Mouse (Mus musculus) hindbrain, embryonic 15.5 days (tissue): ENCODE measurements at regions not wholly inside any gene's neighbourhood (a gene's known extent, or its start where the extent isn't known, plus 50 kb on each side); places are given as distances from the start of the nearest gene placed in this dataset.

ENCODE experiments used
- ATAC-seq: fragments of 200-750 bp; cut with Nextera tagmentation; 2 replicates; pipeline ENCODE4 v1.8.0; 2017; ENCODE audit warnings: low read depth, moderate number of reproducible peaks, moderate TSS enrichment; ENCODE audit not compliant: low FRiP score
- H3K27ac ChIP-seq: fragments of 300-500 bp; sonication (generic); replicated peaks from 2 replicates; pipeline ENCODE4 v1.5.1; 2015; ENCODE audit warnings: mild to moderate bottlenecking, inconsistent platforms
- H3K27me3 ChIP-seq: fragments of 300-500 bp; sonication (generic); 2 replicates; pipeline ENCODE4 v1.6.1; 2015; ENCODE audit warnings: control low read depth, inconsistent platforms
- H3K36me3 ChIP-seq: fragments of 300-500 bp; sonication (generic); 2 replicates; pipeline ENCODE4 v1.6.1; 2015; ENCODE audit warnings: control low read depth, inconsistent platforms
- H3K4me1 ChIP-seq: fragments of 300-500 bp; sonication (generic); replicated peaks from 2 replicates; pipeline ENCODE4 v1.6.1; 2015; ENCODE audit warnings: control low read depth, inconsistent platforms
- H3K4me2 ChIP-seq: fragments of 300-500 bp; sonication (generic); 2 replicates; pipeline ENCODE4 v1.6.1; 2015; ENCODE audit warnings: moderate library complexity, mild to moderate bottlenecking, inconsistent platforms
- H3K4me3 ChIP-seq: fragments of 300-500 bp; sonication (generic); 2 replicates; pipeline ENCODE4 v1.5.1; 2015; ENCODE audit warnings: mild to moderate bottlenecking, inconsistent platforms
- H3K9ac ChIP-seq: fragments of 300-500 bp; sonication (generic); 2 replicates; pipeline ENCODE4 v1.6.1; 2015; ENCODE audit warnings: inconsistent platforms
- H3K9me3 ChIP-seq: fragments of 300-500 bp; sonication (generic); 2 replicates; pipeline ENCODE4 v1.6.1; 2016; ENCODE audit warnings: control low read depth, inconsistent platforms
- WGBS: fragments of 180-500 bp; shearing (Covaris S2); methylation state at CpG from one replicate; pipeline ENCODE4 v1.1.7; 2015; 5-methylcytosine and 5-hydroxymethylcytosine counted together

- 98% methylated on average over 1 of the region's 1 CpGs for WGBS
- no peak for ATAC-seq
- no peaks in the 10 kb centered on the region for H3K27me3 ChIP-seq
- no peaks in the 10 kb centered on the region for H3K9me3 ChIP-seq
- H3K36me3 ChIP-seq, result no peaks in the 10 kb centered on the region
- H3K4me2 ChIP-seq, result no peak overlapping the region
- no peak overlapping the region for H3K4me3 ChIP-seq
- H3K4me1 ChIP-seq, result peaks cover 10% of the 10 kb centered on the region
- no peak overlapping the region for H3K27ac ChIP-seq
- H3K9ac ChIP-seq, result no peak overlapping the region
Observed at GRCm38 (mm10) chr12:12180986-12181385, 81.0 kb upstream of the Fam49a start.

GRCm38 (mm10) chr12:12181686-12182085 is 80.3 kb upstream of the Fam49a start:
- no peak overlapping the region for H3K27ac ChIP-seq
- no peaks in the 10 kb centered on the region for H3K9me3 ChIP-seq
- H3K27me3 ChIP-seq, result no peaks in the 10 kb centered on the region
- peaks cover 6% of the 10 kb centered on the region for H3K4me1 ChIP-seq
- WGBS, result 91% methylated on average over 4 of the region's 4 CpGs
- no peak overlapping the region for H3K4me3 ChIP-seq
- H3K36me3 ChIP-seq, result no peaks in the 10 kb centered on the region
- H3K9ac ChIP-seq, result no peak overlapping the region
- no peak overlapping the region for H3K4me2 ChIP-seq
- ATAC-seq, result no peak

DNA sequence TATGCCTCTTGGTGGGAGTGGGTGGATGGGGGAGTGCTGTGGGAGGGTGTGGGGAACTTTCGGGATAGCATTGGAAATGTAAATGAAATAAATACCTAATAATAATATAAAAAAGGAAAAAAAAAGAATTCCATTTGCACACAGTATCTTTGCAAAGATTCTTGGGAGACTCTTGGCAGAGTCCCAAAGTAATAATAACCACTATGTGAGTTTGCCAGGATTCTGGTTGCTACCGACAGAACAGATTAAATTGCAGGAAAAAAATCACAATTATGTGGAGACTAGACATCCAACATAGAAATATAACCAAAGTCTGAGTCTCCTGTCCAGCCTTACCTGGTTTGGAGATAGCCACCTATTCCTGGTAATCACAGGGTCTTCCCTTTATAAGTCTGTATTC is 75.6 kb upstream of the Fam49a start:
- H3K9me3 ChIP-seq, result no peaks in the 10 kb centered on the region
- no peak overlapping the region for H3K4me3 ChIP-seq
- H3K4me2 ChIP-seq, result no peak overlapping the region
- H3K9ac ChIP-seq, result no peak overlapping the region
- WGBS, result 78% methylated on average over 2 of the region's 2 CpGs
- H3K4me1 ChIP-seq, result no peaks in the 10 kb centered on the region
- H3K27ac ChIP-seq, result no peak overlapping the region
- H3K27me3 ChIP-seq, result no peaks in the 10 kb centered on the region
- no peak for ATAC-seq
- H3K36me3 ChIP-seq, result no peaks in the 10 kb centered on the region

GRCm38 (mm10) chr12:12195066-12195465 is 66.9 kb upstream of the Fam49a start:
- H3K27ac ChIP-seq, result no peak overlapping the region
- 60% methylated on average over 1 of the region's 1 CpGs for WGBS
- H3K9me3 ChIP-seq, result no peaks in the 10 kb centered on the region
- H3K9ac ChIP-seq, result no peak overlapping the region
- H3K27me3 ChIP-seq, result no peaks in the 10 kb centered on the region
- H3K4me3 ChIP-seq, result no peak overlapping the region
- H3K4me2 ChIP-seq, result no peak overlapping the region
- no peaks in the 10 kb centered on the region for H3K4me1 ChIP-seq
- no peak for ATAC-seq
- H3K36me3 ChIP-seq, result no peaks in the 10 kb centered on the region

GRCm38 (mm10) chr12:12196627-12197026 is 65.3 kb upstream of the Fam49a start:
- Histone ChIP-seq H3K9me3 (no peaks in the 10 kb centered on the region), H3K4me3 (no peak overlapping the region), H3K4me1 (no peaks in the 10 kb centered on the region), H3K27ac (no peak overlapping the region), H3K27me3 (no peaks in the 10 kb centered on the region), H3K36me3 (no peaks in the 10 kb centered on the region), H3K4me2 (no peak overlapping the region), H3K9ac (no peak overlapping the region)
- no peak for ATAC-seq
- WGBS, result 78% methylated on average over 3 of the region's 3 CpGs

- Histone ChIP-seq H3K4me1 (no peaks in the 10 kb centered on the region), H3K4me2 (no peak overlapping the region), H3K9ac (no peak overlapping the region), H3K9me3 (no peaks in the 10 kb centered on the region), H3K27me3 (no peaks in the 10 kb centered on the region), H3K36me3 (no peaks in the 10 kb centered on the region), H3K4me3 (no peak overlapping the region), H3K27ac (no peak overlapping the region)
- WGBS, result 72% methylated on average over 1 of the region's 1 CpGs
- no peak for ATAC-seq
Observed at GRCm38 (mm10) chr12:12208216-12208615, 53.7 kb upstream of the Fam49a start.
